Comparison of ENCODE assay signal across 8 mouse cellular contexts in genomic region chr10:117377431-117378290, GRCm38 (mm10). TPM values are rescaled to one million over a fixed set of nuclear protein-coding genes. Genes with fewer than 3 reads are reported as not detected.
DNase-seq lines count a peak whose midpoint lies in the region; ATAC-seq and TF ChIP-seq lines count a peak whose summit lies in the region.

No protein-coding gene starts in this region.

- H3K9me3 ChIP-seq in limb, embryonic 14.5 days (ENCODE audit: control insufficient read depth, low read length) = no peaks in the 10 kb centered on the region

- peak overlapping the region; percentile 46 for H3K4me2 ChIP-seq in limb, embryonic 14.5 days (replicated peaks; ENCODE audit: low read depth, low read length, severe bottlenecking)

- H3K27ac ChIP-seq in cerebellum, adult 2 months (ENCODE audit: insufficient read depth, low read length) = no peak overlapping the region
- peak overlapping the region; percentile 97; the same call in 1 of the 2 replicates for H3K27ac ChIP-seq in limb, embryonic 14.5 days (replicated peaks; ENCODE audit: low read depth, low read length)

- H3K9ac ChIP-seq in limb, embryonic 14.5 days (ENCODE audit: low read depth, low read length, severe bottlenecking) = peak overlapping the region; percentile 100

- no peaks in the 10 kb centered on the region for H3K4me1 ChIP-seq in cerebellum, adult 2 months (ENCODE audit: control insufficient read depth, insufficient read depth, low read length)
- peaks cover 8% of the 10 kb centered on the region for H3K4me1 ChIP-seq in limb, embryonic 14.5 days (ENCODE audit: control insufficient read depth, insufficient read depth, low read length)

- peak overlapping the region; percentile 44 for H3K4me3 ChIP-seq in cerebellum, adult 2 months (replicated peaks; ENCODE audit: insufficient read depth, low read depth, low read length)
- H3K4me3 ChIP-seq in limb, embryonic 14.5 days (replicated peaks; ENCODE audit: low read length) = peak overlapping the region; percentile 81

- H3K36me3 ChIP-seq in limb, embryonic 14.5 days (ENCODE audit: control insufficient read depth, insufficient read depth, low read length) = no peaks in the 10 kb centered on the region
- H3K36me3 ChIP-seq in splenic B cell, adult 2 months (ENCODE audit: control insufficient read depth, insufficient read depth, low read length, poor library complexity, severe bottlenecking) = no peaks in the 10 kb centered on the region

- DNase-seq in cerebellum, adult 2 months = peak in 1 of 2 experiments; percentile 17
- no peak for DNase-seq in cerebellum, adult 18-20 months
- DNase-seq in thymus, postnatal 0 days (ENCODE audit: low spot score) = peak; percentile 37
- no peak for DNase-seq in thymus, postnatal 36 days
- no peak for DNase-seq in limb, embryonic 14.5 days (ENCODE audit: low spot score)
- DNase-seq in splenic B cell, adult 2 months (ENCODE audit: low read depth, low spot score) = peak; percentile 60
- no peak for DNase-seq in layer of hippocampus, postnatal 14 days (ENCODE audit: low spot score in 2 of 2)

- TF ChIP-seq CTCF in cerebellum, adult 2 months (IDR thresholded peaks at IDR 0.05; ENCODE audit: borderline replicate concordance, insufficient read depth, low read depth, low read length) = no peak

- no peak for TF ChIP-seq POLR2A in cerebellum, adult 2 months (IDR thresholded peaks at IDR 0.05; ENCODE audit: borderline replicate concordance, insufficient read depth, low read length)
- TF ChIP-seq POLR2A in limb, embryonic 14.5 days (IDR thresholded peaks at IDR 0.05; ENCODE audit: borderline replicate concordance, extremely low read depth, insufficient read depth, insufficient read length) = no peak

- no peaks in the 10 kb centered on the region for H3K27me3 ChIP-seq in cerebellum, adult 2 months (ENCODE audit: control insufficient read depth, insufficient read depth, low read length)
- no peaks in the 10 kb centered on the region for H3K27me3 ChIP-seq in limb, embryonic 14.5 days (ENCODE audit: control insufficient read depth, insufficient read depth, low read length)
- no peaks in the 10 kb centered on the region for H3K27me3 ChIP-seq in splenic B cell, adult 2 months (ENCODE audit: control insufficient read depth, insufficient read depth, low read length, poor library complexity, severe bottlenecking)

- WGBS in cerebellum, adult 2 months = 15% methylated on average over 16 of the region's 16 CpGs
- 19% methylated on average over 16 of the region's 16 CpGs for WGBS in limb, embryonic 14.5 days

- ATAC-seq in limb, embryonic 14.5 days (ENCODE audit: low FRiP score, low read depth) = no peak
- ATAC-seq in megakaryocyte progenitor cell, adult 5-6 weeks (replicated peaks; ENCODE audit: poor library complexity) = no peak; the same call in 1 of the 2 replicates

RNA-seq across cellular contexts. Expression of gene Cpsf6, which starts 2.2 kb away (rescaled TPM):
- polyA plus RNA-seq in cerebellum, adult 2 months (2012; rRNA removed) = 64.0 and 68.4 TPM in 2 replicates
- 154 and 161 TPM in 2 replicates for polyA plus RNA-seq in thymus, postnatal 0 days (2015; fragmentation: Nextera tagmentation; extraction: Ambion mirVana)
- 119 and 137 TPM in 2 replicates for polyA plus RNA-seq in limb, embryonic 14.5 days (2012; rRNA removed)
- 144 and 153 TPM in 2 replicates for polyA plus RNA-seq in limb, embryonic 14.5 days (2014; fragmentation: Nextera tagmentation; extraction: Ambion mirVana)
- total RNA-seq in megakaryocyte progenitor cell, adult 5-6 weeks (2015) = 103 and 107 TPM in 2 replicates
- total RNA-seq in megakaryocyte progenitor cell, adult 5-6 weeks (2017) = 108 and 138 TPM in 2 replicates
- total RNA-seq in layer of hippocampus, postnatal 14 days (2021) = 100 to 1,000 TPM; 107 to 114 TPM

Comparison
In these comparisons a context has a peak if more than half of its experiments do, and no peak if none do; other contexts are left out.
1. DNase-seq: peak in thymus, postnatal 0 days (single experiment) and splenic B cell, adult 2 months (single experiment); none in cerebellum, adult 18-20 months (0 of 2), thymus, postnatal 36 days (0 of 2), limb, embryonic 14.5 days (single experiment) and layer of hippocampus, postnatal 14 days (0 of 2).